Mouse (Mus musculus): ENCODE results near the gene Olfr1404. TPM values are rescaled to one million over a fixed set of nuclear protein-coding genes. Genes with fewer than 3 reads are reported as not detected.
"Not testable (repeated sequence)": the region's sequence is repeated elsewhere in the genome, so short reads cannot be mapped to it uniquely, and the experiment has no call there.

The Olfr1404 gene
- polyA plus RNA-seq, 1 experiment, result not detected

DNA sequence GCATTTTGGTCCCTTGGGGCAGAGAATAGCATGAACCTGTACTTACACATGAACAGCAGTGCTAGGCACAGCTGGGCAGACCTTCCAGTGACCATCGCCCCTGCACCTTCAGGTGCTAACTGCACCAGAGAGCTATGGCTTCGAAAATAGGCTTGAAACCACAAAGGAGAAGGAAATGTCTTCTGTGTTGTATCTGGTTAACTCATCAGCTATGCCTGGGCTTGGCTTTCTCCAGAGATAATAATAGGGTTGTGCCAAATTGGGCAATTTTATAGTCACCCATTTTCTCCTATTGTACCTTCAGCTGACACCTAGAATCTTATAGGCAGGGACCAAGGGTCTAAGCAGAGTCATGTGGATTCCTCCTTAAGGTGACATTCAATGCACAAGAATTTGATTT, 14.9 kb downstream of the Olfr1404 start, which contains the start of gene Fcer1a:
Gene Fcer1a, minus strand, starts transcription at position 134 of the 400 bp plus-strand sequence.
- Histone ChIP-seq H3K27me3 (ENCODE audit: control insufficient read depth, insufficient read depth, low read length) (no peaks in the 10 kb centered on the region), H3K4me1 (ENCODE audit: control insufficient read depth, insufficient read depth, insufficient read length, low read length) (no peaks in the 10 kb centered on the region), H3K4me3 (ENCODE audit: low read depth, low read length) (no peak within 1 kb of the TSS), H3K36me3 (ENCODE audit: control insufficient read depth, insufficient read depth, low read length) (no peaks in the 10 kb centered on the region), H3K27ac (ENCODE audit: insufficient read depth, low read depth, low read length) (no peak within 1 kb of the TSS)
- WGBS, result 51% methylated on average over 2 of the region's 2 CpGs
- TF ChIP-seq POLR2A (IDR thresholded peaks at IDR 0.05; ENCODE audit: low read depth, low read length) (no peak), CTCF (IDR thresholded peaks at IDR 0.05; ENCODE audit: extremely low read depth, insufficient read length, insufficient replicate concordance, low read depth, low read length) (no peak)

DNA sequence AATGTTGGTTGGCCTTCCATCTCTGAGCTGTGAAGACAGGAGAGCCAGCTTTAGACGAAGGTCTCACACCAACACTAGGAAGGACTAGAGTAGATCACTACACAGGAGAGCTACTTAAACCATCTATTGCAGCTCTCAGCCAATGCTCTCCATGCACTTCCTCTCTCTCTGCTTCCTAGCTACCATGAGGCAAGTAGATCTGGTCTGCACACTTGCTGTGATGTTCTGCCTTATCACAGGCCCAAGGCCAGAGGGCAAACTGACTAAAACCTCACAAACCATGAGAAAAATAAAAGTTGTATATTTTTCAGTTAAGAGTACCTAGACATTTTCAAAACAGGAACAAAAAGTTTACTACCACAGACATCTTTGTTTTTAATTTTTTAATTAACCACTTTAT, 24.8 kb downstream of the Olfr1404 start:
- H3K4me1 ChIP-seq (ENCODE audit: control insufficient read depth, insufficient read depth, insufficient read length, low read length); H3K36me3 ChIP-seq (ENCODE audit: control insufficient read depth, insufficient read depth, low read length); H3K27ac ChIP-seq (ENCODE audit: insufficient read depth, low read depth, low read length); H3K4me3 ChIP-seq (ENCODE audit: low read depth, low read length); H3K27me3 ChIP-seq (ENCODE audit: control insufficient read depth, insufficient read depth, low read length): not testable (repeated sequence)
- WGBS, result 85% methylated on average over 1 of the region's 1 CpGs

DNA sequence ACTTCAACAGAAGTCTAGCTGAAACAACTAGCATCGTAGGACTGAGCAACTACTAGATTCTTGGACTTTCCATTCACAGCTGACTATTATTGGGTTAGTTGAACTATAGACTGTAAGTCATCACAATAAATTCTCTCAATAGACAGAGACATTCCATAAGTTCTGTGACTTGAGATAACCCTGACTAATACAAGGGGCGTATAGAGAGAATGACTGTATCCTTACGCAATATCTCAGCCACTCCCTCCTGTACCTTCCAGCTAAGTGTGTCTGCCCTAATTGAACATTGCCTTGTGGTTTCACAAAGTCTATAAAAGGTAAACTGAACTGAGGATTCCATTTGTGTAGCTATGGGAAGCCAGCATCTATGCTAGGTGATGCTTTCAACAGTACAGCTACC, 37.7 kb downstream of the Olfr1404 start:
- TF ChIP-seq POLR2A (IDR thresholded peaks at IDR 0.05; ENCODE audit: low read depth, low read length) (no peak), CTCF (IDR thresholded peaks at IDR 0.05; ENCODE audit: extremely low read depth, insufficient read length, insufficient replicate concordance, low read depth, low read length) (no peak)
- WGBS, result 40% methylated on average over 3 of the region's 3 CpGs
- Histone ChIP-seq H3K4me1 (ENCODE audit: control insufficient read depth, insufficient read depth, insufficient read length, low read length) (no peaks in the 10 kb centered on the region), H3K27me3 (ENCODE audit: control insufficient read depth, insufficient read depth, low read length) (no peaks in the 10 kb centered on the region), H3K36me3 (ENCODE audit: control insufficient read depth, insufficient read depth, low read length) (no peaks in the 10 kb centered on the region), H3K27ac (ENCODE audit: insufficient read depth, low read depth, low read length) (no peak overlapping the region), H3K4me3 (ENCODE audit: low read depth, low read length) (no peak overlapping the region)

DNA sequence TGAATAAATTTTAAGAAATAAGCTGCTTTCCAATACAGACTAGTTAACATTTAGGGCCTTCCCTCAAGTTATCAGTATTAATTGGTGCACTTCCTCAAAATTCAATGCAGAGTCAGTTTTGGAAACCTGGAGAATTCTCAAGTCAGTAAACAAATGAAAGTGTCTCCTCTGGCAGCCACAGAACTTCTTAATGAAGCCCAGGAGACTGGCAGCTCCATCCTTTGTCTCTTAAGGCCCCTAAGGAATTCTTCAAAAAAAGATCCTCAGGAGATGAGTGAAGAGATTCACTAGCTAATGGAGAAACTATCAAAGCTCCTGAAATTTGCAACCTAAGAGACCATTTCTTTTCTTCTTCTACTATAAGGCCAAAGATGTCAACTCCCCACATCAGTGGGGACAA, 53.5 kb downstream of the Olfr1404 start, which contains the start of gene Olfr418:
Gene Olfr418, plus strand, starts transcription at position 301 of the 400 bp plus-strand sequence.
- Histone ChIP-seq H3K4me1 (ENCODE audit: control insufficient read depth, insufficient read depth, insufficient read length, low read length) (no peaks in the 10 kb centered on the region), H3K36me3 (ENCODE audit: control insufficient read depth, insufficient read depth, low read length) (no peaks in the 10 kb centered on the region), H3K27me3 (ENCODE audit: control insufficient read depth, insufficient read depth, low read length) (no peaks in the 10 kb centered on the region), H3K4me3 (ENCODE audit: low read depth, low read length) (no peak within 1 kb of the TSS), H3K27ac (ENCODE audit: insufficient read depth, low read depth, low read length) (no peak within 1 kb of the TSS)
- no peak for TF ChIP-seq POLR2A (IDR thresholded peaks at IDR 0.05; ENCODE audit: low read depth, low read length)
- no peak for TF ChIP-seq CTCF (IDR thresholded peaks at IDR 0.05; ENCODE audit: extremely low read depth, insufficient read length, insufficient replicate concordance, low read depth, low read length)

Other genes starting within 250 kb of the Olfr1404 start
- not detected in 2 replicates for gene Olfr1408, start 75.0 kb upstream of the Olfr1404 start, polyA plus RNA-seq (2012; rRNA removed)
- not detected in 2 replicates for gene Olfr1406, start 21.8 kb upstream of the Olfr1404 start, polyA plus RNA-seq (2012; rRNA removed)
- gene Olfr218, start 14.6 kb upstream of the Olfr1404 start, polyA plus RNA-seq (2012; rRNA removed), result not detected in 2 replicates
- gene Fcer1a, start 14.8 kb downstream of the Olfr1404 start, polyA plus RNA-seq (2012; rRNA removed), result not detected in 2 replicates
- gene Olfr418, start 53.6 kb downstream of the Olfr1404 start, polyA plus RNA-seq (2012; rRNA removed), result not detected in 2 replicates
- gene Mptx2, start 65.4 kb downstream of the Olfr1404 start, polyA plus RNA-seq (2012; rRNA removed), result 32.4 and 79.5 TPM in 2 replicates
- 7.9 and 11.1 TPM in 2 replicates for gene Ackr1, start 121.4 kb downstream of the Olfr1404 start, polyA plus RNA-seq (2012; rRNA removed)
- gene Aim2, start 138.5 kb downstream of the Olfr1404 start, polyA plus RNA-seq (2012; rRNA removed), result 1.4 and 1.5 TPM in 2 replicates
- gene Cadm3, start 155.3 kb downstream of the Olfr1404 start, polyA plus RNA-seq (2012; rRNA removed), result 3.8 and 4.9 TPM in 2 replicates